Mouse (Mus musculus) hematopoietic stem cell, adult 5-6 weeks (primary cell): ENCODE data around the gene Rtn2. TPM values are rescaled to one million over a fixed set of nuclear protein-coding genes. Genes with fewer than 3 reads are reported as not detected.

Source experiments
- ATAC-seq, 2 experiments: fragments of 125-278 bp in 1 of 2; replicated peaks in 1 of 2; 2 replicates each; pipeline ENCODE4 v1.8.0; 2016 to 2017; ENCODE audit warnings: inconsistent platforms in 2 of 2, mild to moderate bottlenecking in 2 of 2, moderate number of reproducible peaks in 2 of 2, low read depth in 1 of 2, moderate TSS enrichment in 1 of 2; ENCODE audit not compliant: low FRiP score in 2 of 2, poor library complexity in 2 of 2, severe bottlenecking in 2 of 2, insufficient read depth in 1 of 2, low TSS enrichment in 1 of 2
- total RNA-seq: library from RNA; stranded (forward); fragments of 172-1452, 232-1000 nt; gene quantifications from 2 replicates; pipeline ENCODE4 v1.2.3, GENCODE M21; 2017

Rtn2 gene
- total RNA-seq, 1 experiment from 2014 or later, result not detected

GRCm38 (mm10) chr7:19290969-19291596 is 8.7 kb downstream of the Rtn2 start:
- no peak for ATAC-seq

- peak; percentile 76 to 78 for ATAC-seq
Observed at GRCm38 (mm10) chr7:19295503-19296185, 13.2 kb downstream of the Rtn2 start.

- ATAC-seq, result no peak
Observed at GRCm38 (mm10) chr7:19297034-19297433, 14.6 kb downstream of the Rtn2 start.

GRCm38 (mm10) chr7:19297794-19298193 is 15.4 kb downstream of the Rtn2 start:
- no peak for ATAC-seq

- ATAC-seq, result no peak
Observed at GRCm38 (mm10) chr7:19299194-19299593, 16.8 kb downstream of the Rtn2 start.

- ATAC-seq, result peak; percentile 8 to 29; a peak in 1 of 4 replicates
Observed at GRCm38 (mm10) chr7:19300501-19301421, 18.3 kb downstream of the Rtn2 start.

GRCm38 (mm10) chr7:19301461-19302263 is 19.2 kb downstream of the Rtn2 start:
- peak; percentile 1 to 4; a peak in 1 of 4 replicates for ATAC-seq

- no peak for ATAC-seq
Observed at GRCm38 (mm10) chr7:19302264-19303045, 20.0 kb downstream of the Rtn2 start.

- ATAC-seq, result no peak
Observed at GRCm38 (mm10) chr7:19303046-19303305, 20.6 kb downstream of the Rtn2 start.

- peak; percentile 1 to 6; a peak in 1 of 4 replicates for ATAC-seq
Observed at GRCm38 (mm10) chr7:19303770-19304169, 21.3 kb downstream of the Rtn2 start.

- no peak for ATAC-seq
Observed at GRCm38 (mm10) chr7:19304501-19305412, 22.3 kb downstream of the Rtn2 start.

GRCm38 (mm10) chr7:19305413-19305735 is 22.9 kb downstream of the Rtn2 start:
- no peak for ATAC-seq

GRCm38 (mm10) chr7:19305796-19306765 is 23.7 kb downstream of the Rtn2 start:
- no peak for ATAC-seq

- no peak; a peak in 1 of 4 replicates for ATAC-seq
Observed at GRCm38 (mm10) chr7:19306819-19307738, 24.7 kb downstream of the Rtn2 start.
